Mouse (Mus musculus) brain, adult 2 months (tissue): ENCODE results near the gene Tcn2.
A peak's percentile ranks its signal among the peaks of the same experiment; 100 is the strongest.
"Not testable (repeated sequence)": the region's sequence is repeated elsewhere in the genome, so short reads cannot be mapped to it uniquely, and the experiment has no call there.

Source experiments
- DNase-seq: peaks from one replicate; pipeline ENCODE4 v3.0.0; 2011; ENCODE audit warnings: low read depth, low spot score

The Tcn2 gene

GRCm38 (mm10) chr11:3931511-3932211 lies at the start of gene Tcn2:
TSS of gene Tcn2 (minus strand) at chr11:3932159.
- DNase-seq, result peak; percentile 69

GRCm38 (mm10) chr11:3981536-3981935 lies 49.6 kb upstream of the Tcn2 start:
- DNase-seq, result no peak

GRCm38 (mm10) chr11:3978421-3978820 lies 46.5 kb upstream of the Tcn2 start:
- no peak for DNase-seq

GRCm38 (mm10) chr11:3976678-3977077 lies 44.7 kb upstream of the Tcn2 start, which contains the start of gene 4930556J24Rik:
TSS of gene 4930556J24Rik (minus strand) at chr11:3976778.
- no peak for DNase-seq

- peak; percentile 65 for DNase-seq
These were observed 42.4 kb upstream of the Tcn2 start for GRCm38 (mm10) chr11:3974311-3974710.

GRCm38 (mm10) chr11:3973081-3973480 lies 41.1 kb upstream of the Tcn2 start:
- DNase-seq, result no peak

- no peak for DNase-seq
These were observed 38.4 kb upstream of the Tcn2 start for GRCm38 (mm10) chr11:3970361-3970760.

- DNase-seq, result peak; percentile 58
These were observed 37.9 kb upstream of the Tcn2 start for GRCm38 (mm10) chr11:3969837-3970236.

GRCm38 (mm10) chr11:3964416-3965172 lies 32.6 kb upstream of the Tcn2 start:
- no peak for DNase-seq

- DNase-seq, result peak; percentile 97
These were observed 31.9 kb upstream of the Tcn2 start, which contains the start of gene Pes1 for GRCm38 (mm10) chr11:3963610-3964415. TSS of gene Pes1 (plus strand) at chr11:3963975.

GRCm38 (mm10) chr11:3963155-3963554 lies 31.2 kb upstream of the Tcn2 start:
- DNase-seq, result no peak

- DNase-seq, result no peak
These were observed 29.8 kb upstream of the Tcn2 start for GRCm38 (mm10) chr11:3961761-3962160.

GRCm38 (mm10) chr11:3960901-3961300 lies 28.9 kb upstream of the Tcn2 start:
- no peak for DNase-seq

- not testable (repeated sequence) for DNase-seq
These were observed 23.4 kb upstream of the Tcn2 start for GRCm38 (mm10) chr11:3955371-3955770.

- DNase-seq, result not testable (repeated sequence)
These were observed 22.9 kb upstream of the Tcn2 start for GRCm38 (mm10) chr11:3954876-3955275.

GRCm38 (mm10) chr11:3946386-3946785 lies 14.4 kb upstream of the Tcn2 start:
- DNase-seq, result no peak

GRCm38 (mm10) chr11:3941371-3941770 lies 9.4 kb upstream of the Tcn2 start:
- no peak for DNase-seq

- DNase-seq, result no peak
These were observed 5.4 kb upstream of the Tcn2 start for GRCm38 (mm10) chr11:3937321-3937874.

- peak; percentile 24 for DNase-seq
These were observed 4.4 kb upstream of the Tcn2 start for GRCm38 (mm10) chr11:3936318-3936717.

- no peak for DNase-seq
These were observed 3.2 kb upstream of the Tcn2 start for GRCm38 (mm10) chr11:3935135-3935534.

- DNase-seq, result no peak
These were observed 1.9 kb upstream of the Tcn2 start for GRCm38 (mm10) chr11:3933756-3934285.
